Mouse (Mus musculus) cerebellum, adult 8-10 months (tissue): ENCODE measurements at regions not wholly inside any gene's neighbourhood (a gene's known extent, or its start where the extent isn't known, plus 50 kb on each side); places are given as distances from the start of the nearest gene placed in this dataset.

Experiments used
- DNase-seq: peaks from one replicate; pipeline ENCODE4 v3.0.0; 2022

- no peak for DNase-seq
These were observed 54.5 kb upstream of the Mafb start for GRCm38 (mm10) chr2:160421216-160421911.

GRCm38 (mm10) chr2:160424491-160424890, 57.6 kb upstream of the Mafb start:
- no peak for DNase-seq

GRCm38 (mm10) chr2:160427431-160427830, 60.6 kb upstream of the Mafb start:
- no peak for DNase-seq

GRCm38 (mm10) chr2:160433252-160433651, 66.4 kb upstream of the Mafb start:
- DNase-seq = peak; percentile 35

GRCm38 (mm10) chr2:160434701-160435100, 67.8 kb upstream of the Mafb start:
- DNase-seq = no peak

- DNase-seq = no peak
These were observed 68.8 kb upstream of the Mafb start for GRCm38 (mm10) chr2:160435622-160436021.

GRCm38 (mm10) chr2:160439028-160439427, 72.2 kb upstream of the Mafb start:
- DNase-seq = no peak

GRCm38 (mm10) chr2:160440236-160440635, 73.4 kb upstream of the Mafb start:
- DNase-seq = no peak

- DNase-seq = no peak
These were observed 84.2 kb upstream of the Mafb start for GRCm38 (mm10) chr2:160451057-160451456.

GRCm38 (mm10) chr2:160451481-160452238, 84.8 kb upstream of the Mafb start:
- DNase-seq = peak; percentile 8

GRCm38 (mm10) chr2:160452239-160452530, 85.3 kb upstream of the Mafb start:
- DNase-seq = no peak

GRCm38 (mm10) chr2:160452730-160453129, 85.9 kb upstream of the Mafb start:
- no peak for DNase-seq

- no peak for DNase-seq
These were observed 88.8 kb upstream of the Mafb start for GRCm38 (mm10) chr2:160455617-160456016.

- no peak for DNase-seq
These were observed 89.8 kb upstream of the Mafb start for GRCm38 (mm10) chr2:160456681-160457080.

GRCm38 (mm10) chr2:160471561-160471960, 104.7 kb upstream of the Mafb start:
- no peak for DNase-seq

- no peak for DNase-seq
These were observed 109.3 kb upstream of the Mafb start for GRCm38 (mm10) chr2:160476181-160476580.

- DNase-seq = no peak
These were observed 112.4 kb upstream of the Mafb start for GRCm38 (mm10) chr2:160479240-160479639.

- DNase-seq = no peak
These were observed 118.2 kb upstream of the Mafb start for GRCm38 (mm10) chr2:160485097-160485496.

GRCm38 (mm10) chr2:160485515-160485914, 118.7 kb upstream of the Mafb start:
- no peak for DNase-seq

- no peak for DNase-seq
These were observed 132.9 kb upstream of the Mafb start for GRCm38 (mm10) chr2:160499726-160500125.

- DNase-seq = no peak
These were observed 136.0 kb upstream of the Mafb start for GRCm38 (mm10) chr2:160502901-160503300.

GRCm38 (mm10) chr2:160503597-160504393, 136.9 kb upstream of the Mafb start:
- no peak for DNase-seq

- no peak for DNase-seq
These were observed 137.5 kb upstream of the Mafb start for GRCm38 (mm10) chr2:160504394-160504657.

- no peak for DNase-seq
These were observed 138.3 kb upstream of the Top1 start for GRCm38 (mm10) chr2:160507371-160507770.
